Mouse (Mus musculus) midbrain, embryonic 14.5 days (tissue): ENCODE results near the gene 1110059E24Rik. TPM values are rescaled to one million over a fixed set of nuclear protein-coding genes. Genes with fewer than 3 reads are reported as not detected.
"Not testable (repeated sequence)": the region's sequence is repeated elsewhere in the genome, so short reads cannot be mapped to it uniquely, and the experiment has no call there.

Experiments
- ATAC-seq: fragments of 200-750 bp; cut with Nextera tagmentation; 2 replicates; pipeline ENCODE4 v1.8.0; 2017; ENCODE audit warnings: moderate number of reproducible peaks, moderate library complexity; ENCODE audit not compliant: low FRiP score, low TSS enrichment
- DNase-seq: peaks from one replicate; pipeline ENCODE4 v3.0.0-alpha.2; 2015
- H3K27ac ChIP-seq: fragments of 300-500 bp; sonication (generic); replicated peaks from 2 replicates; pipeline ENCODE4 v1.5.1; 2014; ENCODE audit warnings: mild to moderate bottlenecking, low read depth, low read length, moderate library complexity
- H3K27me3 ChIP-seq: fragments of 300-500 bp; sonication (generic); 2 replicates; pipeline ENCODE4 v1.6.1; 2014; ENCODE audit warnings: low read length, control low read depth, mixed read lengths; ENCODE audit not compliant: control insufficient read depth, insufficient read depth
- H3K36me3 ChIP-seq: fragments of 300-500 bp; sonication (generic); 2 replicates; pipeline ENCODE4 v1.6.1; 2014; ENCODE audit warnings: low read length, control low read depth; ENCODE audit not compliant: control insufficient read depth, insufficient read depth
- H3K4me1 ChIP-seq: fragments of 300-500 bp; sonication (generic); 2 replicates; pipeline ENCODE4 v1.6.1; 2014; ENCODE audit warnings: mild to moderate bottlenecking, antibody characterized with exemption, low read length, control low read depth; ENCODE audit not compliant: control insufficient read depth, insufficient read depth
- H3K4me2 ChIP-seq: fragments of 300-500 bp; sonication (generic); 2 replicates; pipeline ENCODE4 v1.6.1; 2014; ENCODE audit warnings: mild to moderate bottlenecking, low read length, moderate library complexity
- H3K4me3 ChIP-seq: fragments of 300-500 bp; sonication (generic); replicated peaks from 2 replicates; pipeline ENCODE4 v1.5.1; 2014; ENCODE audit warnings: low read depth, low read length
- H3K9ac ChIP-seq: fragments of 300-500 bp; sonication (generic); replicated peaks from 2 replicates; pipeline ENCODE4 v1.6.1; 2014; ENCODE audit warnings: mild to moderate bottlenecking, low read length, moderate library complexity
- H3K9me3 ChIP-seq: fragments of 300-500 bp; sonication (generic); 2 replicates; pipeline ENCODE4 v1.6.1; 2016; ENCODE audit warnings: low read length, control low read depth, mixed read lengths; ENCODE audit not compliant: control insufficient read depth
- WGBS: fragments of 180-500 bp; shearing (Covaris S2); extraction: QIAGEN DNeasy Blood & Tissue Kit; methylation state at CpG from one replicate; pipeline ENCODE4 v1.1.7; 2014; 5-methylcytosine and 5-hydroxymethylcytosine counted together
- polyA plus RNA-seq: library from polyadenylated mRNA; unstranded; fragments of >200 nt; fragmentation: Nextera tagmentation; extraction: Ambion mirVana; gene quantifications from 2 replicates; pipeline ENCODE4 v1.2.1, GENCODE M21; 2014

1110059E24Rik gene
- polyA plus RNA-seq, 1 experiment from 2014 or later, result 62.3 TPM

- no peak for ATAC-seq
- no peak overlapping the region for H3K27ac ChIP-seq
These were observed 22.0 kb downstream of the 1110059E24Rik start for GRCm38 (mm10) chr19:21630656-21631331.

GRCm38 (mm10) chr19:21629501-21629900 lies 23.3 kb downstream of the 1110059E24Rik start:
- WGBS, result 65% methylated on average over 1 of the region's 1 CpGs
- Histone ChIP-seq H3K9ac (no peak overlapping the region), H3K36me3 (no peaks in the 10 kb centered on the region), H3K4me1 (0 out of 2 replicates have a peak, but pooled peaks cover 3% of the 10 kb centered on the region), H3K27me3 (no peaks in the 10 kb centered on the region), H3K27ac (no peak overlapping the region), H3K4me3 (no peak overlapping the region), H3K9me3 (no peaks in the 10 kb centered on the region), H3K4me2 (no peak overlapping the region)
- DNase-seq (no peak), ATAC-seq (no peak)

More at GRCm38 (mm10) chr19:21630656-21631331, 22.0 kb downstream of the 1110059E24Rik start:
- Histone ChIP-seq H3K27me3 (no peaks in the 10 kb centered on the region), H3K4me2 (no peak overlapping the region), H3K4me3 (no peak overlapping the region), H3K9me3 (no peaks in the 10 kb centered on the region), H3K9ac (no peak overlapping the region), H3K36me3 (no peaks in the 10 kb centered on the region), H3K4me1 (0 out of 2 replicates have a peak, but pooled peaks cover 3% of the 10 kb centered on the region)
- DNase-seq, result no peak
- 66% methylated on average over 14 of the region's 14 CpGs for WGBS

- ATAC-seq (no peak), DNase-seq (no peak)
- no peak overlapping the region for H3K27ac ChIP-seq
- 93% methylated on average over 1 of the region's 1 CpGs for WGBS
- no peak overlapping the region for H3K4me3 ChIP-seq
- H3K9ac ChIP-seq, result no peak overlapping the region
- H3K4me2 ChIP-seq, result no peak overlapping the region
- H3K4me1 ChIP-seq, result 0 out of 2 replicates have a peak, but pooled peaks cover 3% of the 10 kb centered on the region
- no peaks in the 10 kb centered on the region for H3K9me3 ChIP-seq
- no peaks in the 10 kb centered on the region for H3K27me3 ChIP-seq
- no peaks in the 10 kb centered on the region for H3K36me3 ChIP-seq
These were observed 23.7 kb downstream of the 1110059E24Rik start for GRCm38 (mm10) chr19:21629030-21629429.

GRCm38 (mm10) chr19:21628440-21628839 lies 24.3 kb downstream of the 1110059E24Rik start:
- not testable (repeated sequence) for H3K36me3 ChIP-seq, H3K27me3 ChIP-seq, H3K27ac ChIP-seq, H3K4me1 ChIP-seq, ATAC-seq, H3K9me3 ChIP-seq, H3K9ac ChIP-seq, DNase-seq, H3K4me3 ChIP-seq, H3K4me2 ChIP-seq
- 61% methylated on average over 11 of the region's 11 CpGs for WGBS

- H3K36me3 ChIP-seq, result no peaks in the 10 kb centered on the region
- H3K4me3 ChIP-seq, result no peak overlapping the region
- no peak for DNase-seq
- no peak for ATAC-seq
- 83% methylated on average over 6 of the region's 6 CpGs for WGBS
- no peak overlapping the region for H3K9ac ChIP-seq
- H3K4me1 ChIP-seq, result 0 out of 2 replicates have a peak, but pooled peaks cover 3% of the 10 kb centered on the region
- H3K27ac ChIP-seq, result no peak overlapping the region
- H3K4me2 ChIP-seq, result no peak overlapping the region
- H3K27me3 ChIP-seq, result no peaks in the 10 kb centered on the region
- no peaks in the 10 kb centered on the region for H3K9me3 ChIP-seq
These were observed 26.3 kb downstream of the 1110059E24Rik start for GRCm38 (mm10) chr19:21626271-21626988.

GRCm38 (mm10) chr19:21624148-21624535 lies 28.6 kb downstream of the 1110059E24Rik start:
- Histone ChIP-seq H3K9ac (no peak overlapping the region), H3K36me3 (no peaks in the 10 kb centered on the region), H3K4me3 (no peak overlapping the region), H3K27me3 (no peaks in the 10 kb centered on the region), H3K4me1 (no peaks in the 10 kb centered on the region), H3K9me3 (no peaks in the 10 kb centered on the region), H3K4me2 (no peak overlapping the region), H3K27ac (no peak overlapping the region)
- WGBS, result 95% methylated on average over 4 of the region's 4 CpGs
- no peak for DNase-seq
- ATAC-seq, result no peak

- Histone ChIP-seq H3K36me3 (no peaks in the 10 kb centered on the region), H3K27ac (no peak overlapping the region), H3K4me2 (no peak overlapping the region), H3K9me3 (no peaks in the 10 kb centered on the region), H3K4me1 (no peaks in the 10 kb centered on the region), H3K27me3 (no peaks in the 10 kb centered on the region), H3K4me3 (no peak overlapping the region), H3K9ac (no peak overlapping the region)
- DNase-seq (no peak), ATAC-seq (no peak; the same call in 1 of the 2 replicates)
- WGBS, result 87% methylated on average over 3 of the region's 3 CpGs
These were observed 29.2 kb downstream of the 1110059E24Rik start for GRCm38 (mm10) chr19:21623410-21624147.

GRCm38 (mm10) chr19:21615801-21616200 lies 37.0 kb downstream of the 1110059E24Rik start:
- Histone ChIP-seq H3K36me3 (no peaks in the 10 kb centered on the region), H3K27me3 (no peaks in the 10 kb centered on the region), H3K4me2 (no peak overlapping the region), H3K9ac (no peak overlapping the region), H3K27ac (no peak overlapping the region), H3K4me3 (no peak overlapping the region), H3K9me3 (no peaks in the 10 kb centered on the region), H3K4me1 (0 out of 2 replicates have a peak, but pooled peaks cover 7% of the 10 kb centered on the region)
- DNase-seq (no peak), ATAC-seq (no peak)
- whole genome bisulfite sequencing, result 96% methylated on average over 3 of the region's 3 CpGs
